Mouse (Mus musculus) liver, postnatal 0 days (tissue): Measurements from ENCODE around the gene Chpf2.

Experiments used
- CTCF ChIP-seq: sonication (generic); IDR thresholded peaks from 2 replicates; pipeline ENCODE4 v1.5.1; 2016; ENCODE audit warnings: antibody characterized with exemption, low read depth
- EP300 ChIP-seq: IDR thresholded peaks from 2 replicates; pipeline ENCODE4 v1.6.1; 2016; ENCODE audit warnings: antibody characterized with exemption, low read depth, mild to moderate bottlenecking

DNA sequence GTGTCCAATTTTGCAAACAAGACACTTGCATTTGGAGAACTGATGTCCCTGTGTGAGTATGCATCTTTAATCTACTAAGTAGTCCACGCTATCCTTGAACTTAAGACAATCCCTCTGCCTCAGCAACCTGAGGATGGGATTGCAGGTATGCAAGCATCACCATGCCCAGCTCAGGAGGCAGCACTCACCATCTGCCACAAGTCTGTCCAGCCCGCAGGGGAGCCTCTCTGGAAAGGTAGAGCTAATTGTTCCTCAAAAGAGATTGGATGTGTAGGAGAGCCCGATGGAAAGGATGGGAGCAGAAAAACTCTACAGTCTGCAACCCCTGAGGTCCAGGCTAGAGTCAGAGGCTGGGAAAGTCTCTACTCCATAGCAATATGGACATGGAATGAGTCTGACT, 32.4 kb downstream of the Chpf2 start:
- TF ChIP-seq CTCF: no peak
- TF ChIP-seq EP300: no peak
